Mouse (Mus musculus) intestine, postnatal 0 days (tissue): Measurements from ENCODE around the gene Pex11g. TPM values are rescaled to one million over a fixed set of nuclear protein-coding genes. Genes with fewer than 3 reads are reported as not detected.

Experiments
- ATAC-seq: fragments of 200-750 bp; cut with Nextera tagmentation; 2 replicates; pipeline ENCODE4 v1.8.0; 2017; ENCODE audit warnings: mild to moderate bottlenecking, moderate TSS enrichment, moderate library complexity
- H3K27ac ChIP-seq: fragments of 300-500 bp; sonication (generic); 2 replicates; pipeline ENCODE4 v1.5.1; 2014; ENCODE audit warnings: mild to moderate bottlenecking, low read depth, low read length, moderate library complexity
- H3K27me3 ChIP-seq: fragments of 300-500 bp; sonication (generic); replicated peaks from 2 replicates; pipeline ENCODE4 v1.6.1; 2014; ENCODE audit warnings: low read length, mixed read lengths; ENCODE audit not compliant: control insufficient read depth, insufficient read depth
- H3K36me3 ChIP-seq: fragments of 300-500 bp; sonication (generic); 2 replicates; pipeline ENCODE4 v1.6.1; 2014; ENCODE audit warnings: mild to moderate bottlenecking, moderate library complexity; ENCODE audit not compliant: control insufficient read depth, insufficient read depth
- H3K4me1 ChIP-seq: fragments of 300-500 bp; sonication (generic); replicated peaks from 2 replicates; pipeline ENCODE4 v1.6.1; 2014; ENCODE audit warnings: antibody characterized with exemption, low read length, mixed read lengths; ENCODE audit not compliant: control insufficient read depth, insufficient read depth
- H3K4me2 ChIP-seq: fragments of 300-500 bp; sonication (generic); replicated peaks from 2 replicates; pipeline ENCODE4 v1.6.1; 2014; ENCODE audit warnings: low read depth, mild to moderate bottlenecking, moderate library complexity
- H3K4me3 ChIP-seq: fragments of 300-500 bp; sonication (generic); 2 replicates; pipeline ENCODE4 v1.5.1; 2014; ENCODE audit warnings: low read depth, low read length
- H3K9ac ChIP-seq: fragments of 300-500 bp; sonication (generic); 2 replicates; pipeline ENCODE4 v1.6.1; 2014; ENCODE audit warnings: mild to moderate bottlenecking, low read depth, low read length
- H3K9me3 ChIP-seq: fragments of 300-500 bp; sonication (generic); 2 replicates; pipeline ENCODE4 v1.6.1; 2016; ENCODE audit warnings: mixed run types; ENCODE audit not compliant: control insufficient read depth
- CTCF ChIP-seq: sonication (generic); IDR thresholded peaks from 2 replicates; pipeline ENCODE4 v1.5.1; 2016; ENCODE audit warnings: low read depth, mild to moderate bottlenecking, control low read depth, antibody characterized with exemption, moderate library complexity
- WGBS: fragments of 180-500 bp; shearing (Covaris S2); extraction: QIAGEN DNeasy Blood & Tissue Kit; methylation state at CpG from one replicate; pipeline ENCODE4 v1.1.7; 2014; 5-methylcytosine and 5-hydroxymethylcytosine counted together
- polyA plus RNA-seq: library from polyadenylated mRNA; unstranded; fragments of >200 nt; fragmentation: Nextera tagmentation; extraction: Ambion mirVana; gene quantifications from 2 replicates; pipeline ENCODE4 v1.2.1, GENCODE M21; 2015

Gene Pex11g
- polyA plus RNA-seq, 1 experiment from 2014 or later = 14.9 TPM

- 76% methylated on average over 5 of the region's 5 CpGs for WGBS
- H3K4me1 ChIP-seq = peaks cover 8% of the 10 kb centered on the region; the same call in 1 of the 2 replicates
- H3K4me3 ChIP-seq = no peak overlapping the region
- no peak overlapping the region for H3K9ac ChIP-seq
- no peaks in the 10 kb centered on the region for H3K36me3 ChIP-seq
- H3K27me3 ChIP-seq = no peaks in the 10 kb centered on the region
- no peak overlapping the region for H3K27ac ChIP-seq
- H3K4me2 ChIP-seq = no peak overlapping the region
- ATAC-seq = no peak
- no peak for TF ChIP-seq CTCF
- H3K9me3 ChIP-seq = no peaks in the 10 kb centered on the region
These were observed 46.0 kb downstream of the Pex11g start for GRCm38 (mm10) chr8:3421507-3421906.

- Histone ChIP-seq H3K4me2 (no peak overlapping the region), H3K4me1 (peaks cover 10% of the 10 kb centered on the region; the same call in 1 of the 2 replicates), H3K27ac (no peak overlapping the region), H3K36me3 (no peaks in the 10 kb centered on the region), H3K9me3 (no peaks in the 10 kb centered on the region), H3K9ac (no peak overlapping the region), H3K27me3 (no peaks in the 10 kb centered on the region), H3K4me3 (no peak overlapping the region)
- no peak for ATAC-seq
- no peak for TF ChIP-seq CTCF
- WGBS = 74% methylated on average over 10 of the region's 10 CpGs
These were observed 47.3 kb downstream of the Pex11g start for GRCm38 (mm10) chr8:3420105-3420706.

GRCm38 (mm10) chr8:3418101-3418500, 49.4 kb downstream of the Pex11g start:
- peaks cover 18% of the 10 kb centered on the region for H3K4me1 ChIP-seq

DNA sequence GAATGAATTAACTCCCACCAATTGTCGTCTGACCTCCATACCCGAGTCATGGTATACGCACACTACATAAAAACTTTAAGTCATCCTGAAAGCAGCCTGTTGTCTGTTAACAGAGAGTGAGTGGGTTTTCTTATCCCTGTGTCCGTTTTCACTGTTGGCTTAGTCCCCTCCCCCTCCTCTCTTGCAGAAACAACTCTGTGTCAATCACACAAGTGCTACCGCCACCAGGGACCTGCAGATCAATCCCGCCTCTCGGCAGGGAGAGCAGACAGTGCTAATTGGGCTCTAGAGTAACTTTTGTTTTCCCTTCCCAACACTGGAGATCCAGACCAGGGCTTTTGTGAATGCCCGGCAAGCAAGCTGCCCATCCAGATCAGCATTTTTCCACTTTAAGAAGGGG, 50.0 kb downstream of the Pex11g start:
- Histone ChIP-seq H3K4me2 (peak overlapping the region; percentile 41), H3K27ac (peak overlapping the region; percentile 21; the same call in 1 of the 2 replicates), H3K4me1 (peaks cover 23% of the 10 kb centered on the region), H3K4me3 (no peak overlapping the region), H3K9ac (no peak overlapping the region), H3K9me3 (no peaks in the 10 kb centered on the region), H3K27me3 (no peaks in the 10 kb centered on the region), H3K36me3 (no peaks in the 10 kb centered on the region)
- WGBS = 23% methylated on average over 8 of the region's 8 CpGs
- TF ChIP-seq CTCF = no peak
- ATAC-seq = no peak; the same call in 1 of the 2 replicates

More at GRCm38 (mm10) chr8:3418101-3418500, 49.4 kb downstream of the Pex11g start:
- no peak overlapping the region for H3K27ac ChIP-seq
- H3K27me3 ChIP-seq = no peaks in the 10 kb centered on the region
- H3K4me3 ChIP-seq = no peak overlapping the region
- peak; percentile 37; the same call in 1 of the 2 replicates for ATAC-seq
- H3K36me3 ChIP-seq = no peaks in the 10 kb centered on the region
- no peak overlapping the region; the same call in 1 of the 2 replicates for H3K4me2 ChIP-seq
- no peak for TF ChIP-seq CTCF
- no peak overlapping the region for H3K9ac ChIP-seq
- H3K9me3 ChIP-seq = no peaks in the 10 kb centered on the region
- WGBS = 57% methylated on average over 1 of the region's 1 CpGs

- TF ChIP-seq CTCF = no peak
- Histone ChIP-seq H3K27me3 (no peaks in the 10 kb centered on the region), H3K4me1 (peaks cover 27% of the 10 kb centered on the region), H3K4me3 (no peak overlapping the region), H3K4me2 (peak overlapping the region; percentile 41), H3K9ac (no peak overlapping the region), H3K36me3 (no peaks in the 10 kb centered on the region), H3K27ac (peak overlapping the region; percentile 21; the same call in 1 of the 2 replicates), H3K9me3 (no peaks in the 10 kb centered on the region)
- no peak; the same call in 1 of the 2 replicates for ATAC-seq
- 38% methylated on average over 4 of the region's 4 CpGs for WGBS
These were observed 50.6 kb downstream of the Pex11g start for GRCm38 (mm10) chr8:3416846-3417245.

DNA sequence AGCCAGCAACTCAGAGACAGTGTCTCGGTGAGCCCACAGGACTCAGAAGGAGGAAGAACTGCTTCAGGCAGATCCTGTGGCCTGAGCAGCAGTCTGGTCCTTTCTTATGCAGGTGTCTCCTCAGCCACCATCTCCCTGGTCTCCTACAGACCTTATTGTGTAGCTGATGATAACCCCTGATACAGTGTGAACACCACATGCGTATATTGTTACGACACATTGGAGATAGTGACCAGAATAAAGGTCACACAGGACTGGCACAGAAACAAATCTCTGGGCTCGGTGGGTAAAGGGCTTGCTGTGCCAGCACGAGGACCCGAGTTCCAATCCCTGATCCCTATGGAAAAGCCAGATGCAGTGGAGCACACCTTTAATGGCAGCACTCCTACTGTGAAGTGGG, 51.8 kb downstream of the Pex11g start:
- 63% methylated on average over 6 of the region's 6 CpGs for WGBS
- no peak for ATAC-seq
- Histone ChIP-seq H3K27me3 (no peaks in the 10 kb centered on the region), H3K27ac (no peak overlapping the region), H3K4me1 (peaks cover 27% of the 10 kb centered on the region), H3K9me3 (no peaks in the 10 kb centered on the region), H3K4me3 (no peak overlapping the region), H3K36me3 (no peaks in the 10 kb centered on the region), H3K9ac (no peak overlapping the region), H3K4me2 (no peak overlapping the region)
- TF ChIP-seq CTCF = no peak

GRCm38 (mm10) chr8:3415259-3415658, 52.2 kb downstream of the Pex11g start:
- H3K27ac ChIP-seq = no peak overlapping the region
- no peak overlapping the region for H3K4me2 ChIP-seq
- ATAC-seq = no peak
- H3K36me3 ChIP-seq = no peaks in the 10 kb centered on the region
- H3K9me3 ChIP-seq = no peaks in the 10 kb centered on the region
- H3K4me3 ChIP-seq = no peak overlapping the region
- no peak for TF ChIP-seq CTCF
- peaks cover 27% of the 10 kb centered on the region for H3K4me1 ChIP-seq
- 82% methylated on average over 4 of the region's 4 CpGs for WGBS
- no peak overlapping the region for H3K9ac ChIP-seq
- H3K27me3 ChIP-seq = no peaks in the 10 kb centered on the region
